Mouse (Mus musculus): ENCODE measurements around the gene Nacc2. TPM values are rescaled to one million over a fixed set of nuclear protein-coding genes. Genes with fewer than 3 reads are reported as not detected.

Gene Nacc2
- polyA plus RNA-seq, 1 experiment from 2014 or later: 3.4 TPM

- H3K9me3 ChIP-seq (replicated peaks): no peaks in the 10 kb centered on the region
- no peaks in the 10 kb centered on the region for H3K27me3 ChIP-seq
- H3K27ac ChIP-seq (replicated peaks): peak overlapping the region; percentile 86
- peak overlapping the region; percentile 88 for H3K4me2 ChIP-seq
- 33% methylated on average over 7 of the region's 7 CpGs for WGBS (ENCODE audit: insufficient replicate concordance)
- H3K4me3 ChIP-seq (replicated peaks): peak overlapping the region; percentile 92
- H3K4me1 ChIP-seq (replicated peaks): peaks cover 50% of the 10 kb centered on the region
- H3K9ac ChIP-seq: peak overlapping the region; percentile 92
- peaks cover 21% of the 10 kb centered on the region for H3K36me3 ChIP-seq (replicated peaks)
- no peak for ATAC-seq (ENCODE audit: insufficient read depth)
Observed at GRCm38 (mm10) chr2:26139034-26139544, 16.1 kb upstream of the Nacc2 start.

GRCm38 (mm10) chr2:26138252-26139033 lies 15.4 kb upstream of the Nacc2 start:
- peak; percentile 22 for ATAC-seq (ENCODE audit: insufficient read depth)
- Histone ChIP-seq H3K9me3 (replicated peaks) (no peaks in the 10 kb centered on the region), H3K9ac (peak overlapping the region; percentile 92), H3K4me2 (peak overlapping the region; percentile 88), H3K4me1 (replicated peaks) (peaks cover 56% of the 10 kb centered on the region), H3K27ac (replicated peaks) (peak overlapping the region; percentile 86), H3K4me3 (replicated peaks) (peak overlapping the region; percentile 92), H3K36me3 (replicated peaks) (peaks cover 21% of the 10 kb centered on the region), H3K27me3 (no peaks in the 10 kb centered on the region)
- WGBS (ENCODE audit: insufficient replicate concordance): 41% methylated on average over 31 of the region's 31 CpGs

- Histone ChIP-seq H3K36me3 (replicated peaks) (peaks cover 21% of the 10 kb centered on the region), H3K4me1 (replicated peaks) (peaks cover 64% of the 10 kb centered on the region), H3K27ac (replicated peaks) (no peak overlapping the region), H3K27me3 (no peaks in the 10 kb centered on the region), H3K9me3 (replicated peaks) (no peaks in the 10 kb centered on the region), H3K9ac (no peak overlapping the region), H3K4me3 (replicated peaks) (no peak overlapping the region), H3K4me2 (no peak overlapping the region)
- no peak for ATAC-seq (ENCODE audit: insufficient read depth)
- 79% methylated on average over 2 of the region's 2 CpGs for WGBS (ENCODE audit: insufficient replicate concordance)
Observed at GRCm38 (mm10) chr2:26134591-26134990, 11.6 kb upstream of the Nacc2 start.

GRCm38 (mm10) chr2:26132628-26133551 lies 9.9 kb upstream of the Nacc2 start:
- peak; percentile 51 for ATAC-seq (ENCODE audit: insufficient read depth)
- no peaks in the 10 kb centered on the region for H3K27me3 ChIP-seq
- H3K4me3 ChIP-seq (replicated peaks): peak overlapping the region; percentile 34
- no peaks in the 10 kb centered on the region for H3K9me3 ChIP-seq (replicated peaks)
- peaks cover 47% of the 10 kb centered on the region for H3K4me1 ChIP-seq (replicated peaks)
- peaks cover 17% of the 10 kb centered on the region for H3K36me3 ChIP-seq (replicated peaks)
- WGBS (ENCODE audit: insufficient replicate concordance): 11% methylated on average over 25 of the region's 25 CpGs
- peak overlapping the region; percentile 44 for H3K9ac ChIP-seq
- peak overlapping the region; percentile 64 for H3K4me2 ChIP-seq
- H3K27ac ChIP-seq (replicated peaks): peak overlapping the region; percentile 68

- H3K9me3 ChIP-seq (replicated peaks): no peaks in the 10 kb centered on the region
- ATAC-seq (ENCODE audit: insufficient read depth): no peak
- no peak overlapping the region for H3K9ac ChIP-seq
- peaks cover 31% of the 10 kb centered on the region for H3K4me1 ChIP-seq (replicated peaks)
- H3K36me3 ChIP-seq (replicated peaks): peaks cover 6% of the 10 kb centered on the region
- no peak overlapping the region for H3K4me2 ChIP-seq
- no peak overlapping the region for H3K4me3 ChIP-seq (replicated peaks)
- H3K27ac ChIP-seq (replicated peaks): no peak overlapping the region
- WGBS (ENCODE audit: insufficient replicate concordance): 63% methylated on average over 2 of the region's 2 CpGs
- H3K27me3 ChIP-seq: no peaks in the 10 kb centered on the region
Observed at GRCm38 (mm10) chr2:26131327-26131726, 8.3 kb upstream of the Nacc2 start.

- no peak overlapping the region for H3K27ac ChIP-seq (replicated peaks)
- WGBS (ENCODE audit: insufficient replicate concordance): 67% methylated on average over 3 of the region's 3 CpGs
- no peaks in the 10 kb centered on the region for H3K36me3 ChIP-seq (replicated peaks)
Observed at GRCm38 (mm10) chr2:26129962-26130361, 6.9 kb upstream of the Nacc2 start.

GRCm38 (mm10) chr2:26129346-26129745 lies 6.3 kb upstream of the Nacc2 start:
- Histone ChIP-seq H3K27ac (replicated peaks) (no peak overlapping the region), H3K36me3 (replicated peaks) (no peaks in the 10 kb centered on the region), H3K27me3 (peaks cover 5% of the 10 kb centered on the region; the same call in 1 of the 2 replicates), H3K4me1 (replicated peaks) (peaks cover 31% of the 10 kb centered on the region), H3K4me3 (replicated peaks) (no peak overlapping the region), H3K9ac (no peak overlapping the region), H3K4me2 (no peak overlapping the region), H3K9me3 (replicated peaks) (no peaks in the 10 kb centered on the region)
- ATAC-seq (ENCODE audit: insufficient read depth): no peak
- 75% methylated on average over 2 of the region's 2 CpGs for WGBS (ENCODE audit: insufficient replicate concordance)

More at GRCm38 (mm10) chr2:26129962-26130361, 6.9 kb upstream of the Nacc2 start:
- Histone ChIP-seq H3K27me3 (no peaks in the 10 kb centered on the region), H3K9ac (no peak overlapping the region), H3K4me2 (no peak overlapping the region), H3K4me3 (replicated peaks) (no peak overlapping the region), H3K4me1 (replicated peaks) (peaks cover 31% of the 10 kb centered on the region), H3K9me3 (replicated peaks) (no peaks in the 10 kb centered on the region)
- ATAC-seq (ENCODE audit: insufficient read depth): no peak

- peak overlapping the region; percentile 53; the same call in 1 of the 2 replicates for H3K27ac ChIP-seq (replicated peaks)
Observed at GRCm38 (mm10) chr2:26122171-26123078, 595 bp downstream of the Nacc2 start.

GRCm38 (mm10) chr2:26121541-26122083 lies 1.4 kb downstream of the Nacc2 start:
- Histone ChIP-seq H3K4me3 (replicated peaks) (peak overlapping the region; percentile 66), H3K9me3 (replicated peaks) (no peaks in the 10 kb centered on the region), H3K4me2 (peak overlapping the region; percentile 90), H3K27ac (replicated peaks) (no peak overlapping the region), H3K36me3 (replicated peaks) (no peaks in the 10 kb centered on the region), H3K27me3 (peaks cover 54% of the 10 kb centered on the region), H3K4me1 (replicated peaks) (peaks cover 47% of the 10 kb centered on the region), H3K9ac (no peak overlapping the region)
- WGBS (ENCODE audit: insufficient replicate concordance): 27% methylated on average over 17 of the region's 17 CpGs
- ATAC-seq (ENCODE audit: insufficient read depth): no peak

More at GRCm38 (mm10) chr2:26122171-26123078, 595 bp downstream of the Nacc2 start:
- Histone ChIP-seq H3K36me3 (replicated peaks) (no peaks in the 10 kb centered on the region), H3K4me1 (replicated peaks) (peaks cover 39% of the 10 kb centered on the region), H3K9ac (peak overlapping the region; percentile 64), H3K4me2 (peak overlapping the region; percentile 90), H3K27me3 (peaks cover 54% of the 10 kb centered on the region), H3K9me3 (replicated peaks) (no peaks in the 10 kb centered on the region), H3K4me3 (replicated peaks) (peak overlapping the region; percentile 66)
- WGBS (ENCODE audit: insufficient replicate concordance): under 1% methylated on average over 91 of the region's 109 CpGs
- peak; percentile 62 for ATAC-seq (ENCODE audit: insufficient read depth)

- Histone ChIP-seq H3K27ac (replicated peaks) (no peak overlapping the region), H3K27me3 (peaks cover 61% of the 10 kb centered on the region), H3K4me2 (no peak overlapping the region), H3K36me3 (replicated peaks) (no peaks in the 10 kb centered on the region), H3K9ac (no peak overlapping the region), H3K4me3 (replicated peaks) (no peak overlapping the region), H3K9me3 (replicated peaks) (no peaks in the 10 kb centered on the region), H3K4me1 (replicated peaks) (peaks cover 56% of the 10 kb centered on the region)
- WGBS (ENCODE audit: insufficient replicate concordance): 30% methylated on average over 2 of the region's 2 CpGs
- ATAC-seq (ENCODE audit: insufficient read depth): no peak
Observed at GRCm38 (mm10) chr2:26119626-26120025, 3.4 kb downstream of the Nacc2 start.

Data from liver, embryonic 15.5 days (tissue).